Mouse (Mus musculus) layer of hippocampus, postnatal 25 days (tissue): ENCODE results near the gene Prm2. TPM values are rescaled to one million over a fixed set of nuclear protein-coding genes. Genes with fewer than 3 reads are reported as not detected.

Experiments used
- total RNA-seq, 2 experiments: library from RNA; stranded (reverse); gene quantifications; 2 replicates each; pipeline ENCODE4 v1.2.3; 2021

The Prm2 gene
- total RNA-seq, 2 experiments from 2014 or later, result not detected

Other genes starting within 250 kb of the Prm2 start
- gene Socs1, start 10.6 kb downstream of the Prm2 start, total RNA-seq, result under 1 TPM; 0.71 to 0.77 TPM
- gene Tnp2, start 7.5 kb downstream of the Prm2 start, total RNA-seq, result not detected
- gene Prm3, start 5.2 kb downstream of the Prm2 start, total RNA-seq, result not detected
- not detected for gene Prm1, start 9.7 kb upstream of the Prm2 start, total RNA-seq
- not detected for gene Gm11172, start 16.8 kb upstream of the Prm2 start, total RNA-seq
- gene Rmi2, start 38.9 kb upstream of the Prm2 start, total RNA-seq, result under 1 TPM; 0.17 to 0.28 TPM